8 mouse cellular contexts compared by ENCODE assay signal in the genomic region with DNA sequence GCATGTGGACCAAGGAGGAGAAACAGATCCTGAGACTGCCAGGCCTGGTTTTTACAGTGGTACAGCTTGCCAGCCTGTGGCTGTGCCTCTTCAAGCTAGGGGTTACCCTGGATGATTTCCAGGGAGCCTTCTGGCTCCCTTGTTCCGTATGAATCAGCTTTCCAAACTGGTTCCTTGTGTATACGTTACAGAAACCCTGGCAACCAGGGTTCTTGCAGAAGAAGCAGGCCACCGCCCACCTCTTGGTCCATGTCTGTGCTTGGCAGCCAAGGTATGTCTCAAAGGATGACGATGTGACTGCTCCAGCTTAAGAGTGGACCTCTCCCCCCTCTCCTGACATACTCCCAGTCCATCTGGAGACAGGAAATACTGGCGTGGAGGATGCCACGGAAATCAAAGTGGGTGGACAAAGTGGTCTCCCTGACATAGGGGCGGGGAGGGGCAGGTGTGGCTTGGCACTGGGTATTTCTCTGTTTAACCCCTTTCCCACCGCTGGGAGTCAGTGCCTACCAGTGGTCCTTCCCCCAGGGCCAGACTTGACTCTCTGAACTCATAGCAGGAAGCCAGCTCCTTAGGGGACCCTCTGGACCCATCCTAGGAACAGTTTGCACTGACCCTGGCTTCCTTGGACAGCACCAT. TPM values are rescaled to one million over a fixed set of nuclear protein-coding genes. Genes with fewer than 3 reads are reported as not detected.
DNase-seq lines count a peak whose midpoint lies in the region; ATAC-seq and TF ChIP-seq lines count a peak whose summit lies in the region.

No protein-coding gene starts in this region.

- peak overlapping the region; percentile 80 for H3K4me2 ChIP-seq in kidney, embryonic 14.5 days (replicated peaks; ENCODE audit: low read depth, low read length)
- peak overlapping the region; percentile 90 for H3K4me2 ChIP-seq in liver, embryonic 14.5 days (ENCODE audit: low read depth)
- peak overlapping the region; percentile 81 for H3K4me2 ChIP-seq in neural tube, embryonic 13.5 days

- DNase-seq in thymus, adult 2 months, result peak; percentile 25
- no peak for DNase-seq in thymus, postnatal 10 days (ENCODE audit: low spot score in 2 of 2)
- peak; percentile 13 for DNase-seq in embryo, embryonic 11 days
- no peak for DNase-seq in heart, embryonic 10.5 days (ENCODE audit: low spot score)
- DNase-seq in liver, embryonic 14.5 days (ENCODE audit: low read depth in 3 of 3, low spot score in 3 of 3), result no peak
- DNase-seq in urinary bladder, postnatal 4 days (ENCODE audit: low spot score in 2 of 2), result peak; percentile 52 to 62

- WGBS in thymus, adult 2 months, result 47% methylated on average over 8 of the region's 8 CpGs
- 25% methylated on average over 8 of the region's 8 CpGs for WGBS in heart, embryonic 10.5 days
- WGBS in kidney, embryonic 14.5 days, result 22% methylated on average over 8 of the region's 8 CpGs
- 30% methylated on average over 8 of the region's 8 CpGs for WGBS in liver, embryonic 14.5 days (ENCODE audit: insufficient replicate concordance)
- 20% methylated on average over 8 of the region's 8 CpGs for WGBS in neural tube, embryonic 13.5 days

- H3K9ac ChIP-seq in kidney, embryonic 14.5 days (ENCODE audit: low read depth, low read length), result peak overlapping the region; percentile 63; the same call in 1 of the 2 replicates
- H3K9ac ChIP-seq in liver, embryonic 14.5 days (replicated peaks), result peak overlapping the region; percentile 68
- H3K9ac ChIP-seq in neural tube, embryonic 13.5 days, result peak overlapping the region; percentile 71

- no peaks in the 10 kb centered on the region for H3K9me3 ChIP-seq in heart, embryonic 10.5 days
- no peaks in the 10 kb centered on the region for H3K9me3 ChIP-seq in kidney, embryonic 14.5 days (ENCODE audit: control insufficient read depth, low read length)
- H3K9me3 ChIP-seq in liver, embryonic 14.5 days (ENCODE audit: control insufficient read depth, low read length), result no peaks in the 10 kb centered on the region
- H3K9me3 ChIP-seq in neural tube, embryonic 13.5 days, result no peaks in the 10 kb centered on the region

- no peak overlapping the region for H3K27ac ChIP-seq in thymus, adult 2 months (ENCODE audit: control insufficient read depth, insufficient read depth, low read length)
- H3K27ac ChIP-seq in heart, embryonic 10.5 days, result peak overlapping the region; percentile 88
- H3K27ac ChIP-seq in kidney, embryonic 14.5 days (ENCODE audit: low read depth, low read length), result peak overlapping the region; percentile 42; the same call in 1 of the 2 replicates
- H3K27ac ChIP-seq in liver, embryonic 14.5 days, result peak overlapping the region; percentile 23
- H3K27ac ChIP-seq in neural tube, embryonic 13.5 days (replicated peaks), result peak overlapping the region; percentile 57

- H3K36me3 ChIP-seq in thymus, adult 2 months (ENCODE audit: control insufficient read depth, insufficient read depth, low read length), result no peaks in the 10 kb centered on the region
- H3K36me3 ChIP-seq in heart, embryonic 10.5 days, result no peaks in the 10 kb centered on the region
- no peaks in the 10 kb centered on the region for H3K36me3 ChIP-seq in kidney, embryonic 14.5 days (ENCODE audit: control insufficient read depth, insufficient read depth, low read length)
- no peaks in the 10 kb centered on the region for H3K36me3 ChIP-seq in liver, embryonic 14.5 days (replicated peaks; ENCODE audit: control insufficient read depth, insufficient read depth, low read depth)
- H3K36me3 ChIP-seq in neural tube, embryonic 13.5 days, result no peaks in the 10 kb centered on the region

- peaks cover 13% of the 10 kb centered on the region for H3K4me1 ChIP-seq in thymus, adult 2 months (replicated peaks; ENCODE audit: control insufficient read depth, insufficient read depth, low read length)
- peaks cover 70% of the 10 kb centered on the region for H3K4me1 ChIP-seq in heart, embryonic 10.5 days
- peaks cover 50% of the 10 kb centered on the region for H3K4me1 ChIP-seq in kidney, embryonic 14.5 days (ENCODE audit: control insufficient read depth, insufficient read depth, low read length)
- peaks cover 13 to 45% of the 10 kb centered on the region in 2 experiments for H3K4me1 ChIP-seq in liver, embryonic 14.5 days (replicated peaks; ENCODE audit: control insufficient read depth in 2 of 2, insufficient read depth in 2 of 2, low read length in 1 of 2)
- H3K4me1 ChIP-seq in neural tube, embryonic 13.5 days (replicated peaks), result peaks cover 50% of the 10 kb centered on the region

- no peak for TF ChIP-seq EP300 in liver, embryonic 14.5 days (IDR thresholded peaks at IDR 0.05; ENCODE audit: low read depth)

- no peak for TF ChIP-seq CTCF in thymus, adult 2 months (IDR thresholded peaks at IDR 0.05; ENCODE audit: borderline replicate concordance, control insufficient read depth, extremely low read depth, insufficient read depth, low read length, poor library complexity)
- no peak for TF ChIP-seq CTCF in liver, embryonic 14.5 days (IDR thresholded peaks at IDR 0.05; ENCODE audit: low read depth)

- TF ChIP-seq POLR2A in thymus, adult 2 months (IDR thresholded peaks at IDR 0.05; ENCODE audit: control insufficient read depth, extremely low read depth, insufficient read depth, low read length, poor library complexity), result no peak

- no peaks in the 10 kb centered on the region for H3K27me3 ChIP-seq in thymus, adult 2 months (ENCODE audit: control insufficient read depth, insufficient read depth, low read length)
- H3K27me3 ChIP-seq in heart, embryonic 10.5 days (ENCODE audit: insufficient read depth, poor library complexity, severe bottlenecking), result 0 out of 2 replicates have a peak, but pooled peaks cover 4% of the 10 kb centered on the region
- H3K27me3 ChIP-seq in kidney, embryonic 14.5 days (ENCODE audit: control insufficient read depth, insufficient read depth, low read length), result no peaks in the 10 kb centered on the region
- no peaks in the 10 kb centered on the region for H3K27me3 ChIP-seq in liver, embryonic 14.5 days (ENCODE audit: control insufficient read depth, insufficient read depth, low read length)
- no peaks in the 10 kb centered on the region for H3K27me3 ChIP-seq in neural tube, embryonic 13.5 days

- ATAC-seq in kidney, embryonic 14.5 days (ENCODE audit: low FRiP score, low TSS enrichment), result 0 out of 2 replicates have a peak, but pooled peaks have one; percentile 5
- ATAC-seq in liver, embryonic 14.5 days (ENCODE audit: insufficient read depth), result no peak
- peak; percentile 7 for ATAC-seq in neural tube, embryonic 13.5 days (ENCODE audit: low read depth)

- H3K4me3 ChIP-seq in thymus, adult 2 months (ENCODE audit: control insufficient read depth, insufficient read depth, low read length), result peak overlapping the region; percentile 51
- H3K4me3 ChIP-seq in heart, embryonic 10.5 days, result peak overlapping the region; percentile 78
- peak overlapping the region; percentile 79 for H3K4me3 ChIP-seq in kidney, embryonic 14.5 days (ENCODE audit: low read length)
- peak overlapping the region; percentile 67 to 78 for H3K4me3 ChIP-seq in liver, embryonic 14.5 days (ENCODE audit: insufficient read depth in 1 of 2, low read depth in 2 of 2, low read length in 2 of 2)
- H3K4me3 ChIP-seq in neural tube, embryonic 13.5 days, result peak overlapping the region; percentile 67

RNA-seq across cellular contexts. Expression of gene Per2, which starts 0.8 kb away (rescaled TPM):
- polyA plus RNA-seq in thymus, adult 2 months (2012; rRNA removed), result 3.3 and 3.4 TPM in 2 replicates
- polyA plus RNA-seq in heart, embryonic 10.5 days (2016; fragmentation: Nextera tagmentation; extraction: Ambion mirVana), result 3.2 and 4.9 TPM in 2 replicates
- 2.5 and 3.6 TPM in 2 replicates for polyA plus RNA-seq in kidney, embryonic 14.5 days (2014; fragmentation: Nextera tagmentation; extraction: Ambion mirVana)
- 3.3 and 3.7 TPM in 2 replicates for polyA plus RNA-seq in liver, embryonic 14.5 days (2012; rRNA removed)
- 1.6 and 2.2 TPM in 2 replicates for polyA plus RNA-seq in liver, embryonic 14.5 days (2014; fragmentation: Nextera tagmentation; extraction: Ambion mirVana)
- polyA plus RNA-seq in neural tube, embryonic 13.5 days (2015; fragmentation: Nextera tagmentation; extraction: Ambion mirVana), result 3.3 and 4.1 TPM in 2 replicates

RNA-seq across cellular contexts. Expression of gene Traf3ip1, which starts 36.1 kb away (rescaled TPM):
- polyA plus RNA-seq in thymus, adult 2 months (2012; rRNA removed), result 7.1 and 7.7 TPM in 2 replicates
- 6.1 and 7.3 TPM in 2 replicates for polyA plus RNA-seq in heart, embryonic 10.5 days (2016; fragmentation: Nextera tagmentation; extraction: Ambion mirVana)
- polyA plus RNA-seq in kidney, embryonic 14.5 days (2014; fragmentation: Nextera tagmentation; extraction: Ambion mirVana), result 7.6 and 7.7 TPM in 2 replicates
- polyA plus RNA-seq in liver, embryonic 14.5 days (2012; rRNA removed), result 2.4 and 4.1 TPM in 2 replicates
- 1.3 TPM in 2 replicates for polyA plus RNA-seq in liver, embryonic 14.5 days (2014; fragmentation: Nextera tagmentation; extraction: Ambion mirVana)
- 9.2 and 10.4 TPM in 2 replicates for polyA plus RNA-seq in neural tube, embryonic 13.5 days (2015; fragmentation: Nextera tagmentation; extraction: Ambion mirVana)

RNA-seq across cellular contexts. Expression of gene Hes6, which starts 44.5 kb away (rescaled TPM):
- 200 and 203 TPM in 2 replicates for polyA plus RNA-seq in thymus, adult 2 months (2012; rRNA removed)
- 70.6 and 74.2 TPM in 2 replicates for polyA plus RNA-seq in heart, embryonic 10.5 days (2016; fragmentation: Nextera tagmentation; extraction: Ambion mirVana)
- 61.1 and 65.8 TPM in 2 replicates for polyA plus RNA-seq in kidney, embryonic 14.5 days (2014; fragmentation: Nextera tagmentation; extraction: Ambion mirVana)
- 11.2 and 12.9 TPM in 2 replicates for polyA plus RNA-seq in liver, embryonic 14.5 days (2012; rRNA removed)
- polyA plus RNA-seq in liver, embryonic 14.5 days (2014; fragmentation: Nextera tagmentation; extraction: Ambion mirVana), result 14.5 and 15.1 TPM in 2 replicates
- 146 and 163 TPM in 2 replicates for polyA plus RNA-seq in neural tube, embryonic 13.5 days (2015; fragmentation: Nextera tagmentation; extraction: Ambion mirVana)

RNA-seq across cellular contexts. Expression of gene Ilkap, which starts 59.7 kb away (rescaled TPM):
- 90.3 and 104 TPM in 2 replicates for polyA plus RNA-seq in thymus, adult 2 months (2012; rRNA removed)
- polyA plus RNA-seq in heart, embryonic 10.5 days (2016; fragmentation: Nextera tagmentation; extraction: Ambion mirVana), result 132 and 152 TPM in 2 replicates
- 130 and 136 TPM in 2 replicates for polyA plus RNA-seq in kidney, embryonic 14.5 days (2014; fragmentation: Nextera tagmentation; extraction: Ambion mirVana)
- polyA plus RNA-seq in liver, embryonic 14.5 days (2012; rRNA removed), result 30.9 and 46.0 TPM in 2 replicates
- polyA plus RNA-seq in liver, embryonic 14.5 days (2014; fragmentation: Nextera tagmentation; extraction: Ambion mirVana), result 62.1 and 65.8 TPM in 2 replicates
- 138 and 141 TPM in 2 replicates for polyA plus RNA-seq in neural tube, embryonic 13.5 days (2015; fragmentation: Nextera tagmentation; extraction: Ambion mirVana)

Comparison
In these comparisons a context has a peak if more than half of its experiments do, and no peak if none do; other contexts are left out.
1. DNase-seq: peak in thymus, adult 2 months (single experiment), embryo, embryonic 11 days (single experiment) and urinary bladder, postnatal 4 days (2 of 2); none in thymus, postnatal 10 days (0 of 2), heart, embryonic 10.5 days (single experiment) and liver, embryonic 14.5 days (0 of 3).
2. Peak in every context shown above with its lines, with median percentiles within 50 percentile points of each other: H3K4me3 ChIP-seq, H3K4me2 ChIP-seq and H3K9ac ChIP-seq.